Mouse (Mus musculus): ENCODE measurements around the gene Map3k5.
A peak's percentile ranks its signal among the peaks of the same experiment; 100 is the strongest.
"Not testable (repeated sequence)": the region's sequence is repeated elsewhere in the genome, so short reads cannot be mapped to it uniquely, and the experiment has no call there.

The Map3k5 gene

DNA sequence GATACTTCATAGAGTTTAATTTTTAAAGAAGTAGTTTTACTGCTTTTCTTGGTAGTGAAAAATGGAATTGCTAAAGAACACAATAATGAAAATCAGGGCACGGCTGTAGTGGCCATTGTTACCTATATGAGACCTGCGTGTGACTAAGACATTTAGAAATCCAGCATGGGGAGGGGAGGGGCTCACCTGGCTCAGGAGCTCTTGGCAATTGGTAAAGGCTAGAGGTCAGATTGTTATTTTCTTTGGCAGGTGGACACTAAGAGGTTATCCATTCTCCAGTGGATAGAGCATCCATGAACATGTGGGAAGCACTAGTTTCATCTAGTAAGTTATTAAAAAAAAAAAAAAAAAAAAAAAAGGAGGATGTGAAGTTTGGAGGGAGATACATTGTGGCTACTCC lies 10.0 kb upstream of the Map3k5 start:
- TF ChIP-seq CTCF (conservative IDR thresholded peaks at IDR 0.05; ENCODE audit: low read length) (no peak), NANOG (IDR thresholded peaks at IDR 0.05; ENCODE audit: borderline replicate concordance, low read length) (no peak), POU5F1 (IDR thresholded peaks at IDR 0.05; ENCODE audit: borderline replicate concordance, low read length) (no peak)
- H3K4me3 ChIP-seq (replicated peaks; ENCODE audit: low read length) = no peak overlapping the region
- no peaks in the 10 kb centered on the region for H3K9me3 ChIP-seq (ENCODE audit: low read length)

DNA sequence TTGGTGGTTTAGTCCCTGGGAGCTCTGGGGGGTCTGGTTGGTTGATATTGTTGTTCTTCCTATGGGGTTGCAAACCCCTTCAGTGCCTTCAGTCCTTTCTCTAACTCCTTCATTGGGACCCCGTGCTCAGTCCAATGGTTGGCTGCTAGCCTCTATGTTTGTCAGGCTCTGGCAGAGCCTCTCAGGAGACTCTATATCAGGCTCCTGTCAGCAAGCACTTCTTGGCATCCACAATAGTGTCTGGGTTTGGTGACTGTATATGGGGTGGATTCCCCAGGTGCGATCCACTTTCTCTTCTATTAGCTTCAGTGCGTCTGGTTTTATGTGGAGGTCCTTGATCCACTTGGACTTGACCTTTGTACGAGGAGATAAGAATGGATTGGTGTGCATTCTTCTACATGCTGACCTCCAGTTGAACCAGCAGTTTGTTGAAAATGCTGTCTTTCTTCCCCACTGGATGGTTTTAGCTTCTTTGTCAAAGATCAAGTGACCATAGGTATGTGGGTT lies 7.8 kb upstream of the Map3k5 start:
- H3K9me3 ChIP-seq (ENCODE audit: low read length); H3K36me3 ChIP-seq (ENCODE audit: insufficient read depth, low read length); H3K4me1 ChIP-seq (replicated peaks; ENCODE audit: low read depth, low read length); H3K4me3 ChIP-seq (replicated peaks; ENCODE audit: low read length): not testable (repeated sequence)
- peaks cover 12% of the 10 kb centered on the region for H3K27me3 ChIP-seq (ENCODE audit: insufficient read depth, low read length)

More for the DNA sequence above, 10.0 kb upstream of the Map3k5 start:
- Histone ChIP-seq H3K27me3 (ENCODE audit: insufficient read depth, low read length) (peaks cover 2% of the 10 kb centered on the region; the same call in 1 of the 2 replicates), H3K36me3 (ENCODE audit: insufficient read depth, low read length) (no peaks in the 10 kb centered on the region), H3K4me1 (replicated peaks; ENCODE audit: low read depth, low read length) (no peaks in the 10 kb centered on the region)

DNA sequence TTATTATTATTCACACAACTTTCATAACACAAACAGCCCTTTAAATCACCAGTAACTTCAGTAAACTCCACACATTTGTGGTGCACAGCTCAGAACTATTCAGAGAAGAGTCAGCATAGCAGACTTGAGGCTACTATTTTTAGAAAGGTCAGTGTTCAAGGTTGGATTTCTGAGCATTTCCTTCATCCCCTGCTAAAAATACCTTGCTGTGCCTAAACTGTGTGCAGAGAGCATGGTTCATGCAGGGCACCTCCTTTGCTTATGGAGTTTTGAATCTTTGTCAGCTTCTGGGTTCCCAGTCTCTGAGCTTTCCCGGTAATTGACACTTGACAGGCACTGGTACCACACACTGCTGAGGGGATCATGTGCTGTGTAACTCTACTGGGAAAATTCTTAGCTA lies 6.1 kb upstream of the Map3k5 start:
- TF ChIP-seq NANOG (IDR thresholded peaks at IDR 0.05; ENCODE audit: borderline replicate concordance, low read length) = no peak
- no peak for TF ChIP-seq CTCF (conservative IDR thresholded peaks at IDR 0.05; ENCODE audit: low read length)
- no peak for TF ChIP-seq POU5F1 (IDR thresholded peaks at IDR 0.05; ENCODE audit: borderline replicate concordance, low read length)
- H3K36me3 ChIP-seq (ENCODE audit: insufficient read depth, low read length) = no peaks in the 10 kb centered on the region
- H3K4me1 ChIP-seq (replicated peaks; ENCODE audit: low read depth, low read length) = no peaks in the 10 kb centered on the region
- peaks cover 26% of the 10 kb centered on the region for H3K27me3 ChIP-seq (ENCODE audit: insufficient read depth, low read length)
- H3K4me3 ChIP-seq (replicated peaks; ENCODE audit: low read length) = no peak overlapping the region
- no peaks in the 10 kb centered on the region for H3K9me3 ChIP-seq (ENCODE audit: low read length)

DNA sequence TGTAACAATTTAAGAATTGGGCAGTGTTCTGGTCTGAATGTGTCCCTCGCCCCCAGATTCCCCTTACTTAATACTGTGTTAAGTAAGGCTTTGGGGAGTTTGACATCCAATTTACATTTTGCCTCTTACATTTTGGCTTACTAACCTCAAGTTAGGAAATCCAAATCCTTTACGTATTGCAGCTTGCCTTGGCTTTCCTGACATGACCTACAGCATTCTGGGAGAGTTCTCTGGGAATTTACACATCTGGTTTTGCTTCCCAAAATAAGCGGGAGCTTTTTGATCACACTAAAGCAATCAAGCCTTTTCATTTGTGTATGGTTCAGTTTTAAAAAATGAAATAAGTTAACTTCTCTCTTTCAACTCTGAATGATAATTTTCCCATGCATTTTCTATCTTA lies 1.3 kb upstream of the Map3k5 start:
- 0 out of 2 replicates have a peak overlapping the region, but pooled peaks have one; percentile 84 for H3K4me3 ChIP-seq (replicated peaks; ENCODE audit: low read length)
- peaks cover 64% of the 10 kb centered on the region for H3K27me3 ChIP-seq (ENCODE audit: insufficient read depth, low read length)
- TF ChIP-seq NANOG (IDR thresholded peaks at IDR 0.05; ENCODE audit: borderline replicate concordance, low read length) (no peak), CTCF (conservative IDR thresholded peaks at IDR 0.05; ENCODE audit: low read length) (no peak), POU5F1 (IDR thresholded peaks at IDR 0.05; ENCODE audit: borderline replicate concordance, low read length) (no peak)
- H3K36me3 ChIP-seq (ENCODE audit: insufficient read depth, low read length) = no peaks in the 10 kb centered on the region
- H3K9me3 ChIP-seq (ENCODE audit: low read length) = no peaks in the 10 kb centered on the region
- peaks cover 6% of the 10 kb centered on the region for H3K4me1 ChIP-seq (replicated peaks; ENCODE audit: low read depth, low read length)

DNA sequence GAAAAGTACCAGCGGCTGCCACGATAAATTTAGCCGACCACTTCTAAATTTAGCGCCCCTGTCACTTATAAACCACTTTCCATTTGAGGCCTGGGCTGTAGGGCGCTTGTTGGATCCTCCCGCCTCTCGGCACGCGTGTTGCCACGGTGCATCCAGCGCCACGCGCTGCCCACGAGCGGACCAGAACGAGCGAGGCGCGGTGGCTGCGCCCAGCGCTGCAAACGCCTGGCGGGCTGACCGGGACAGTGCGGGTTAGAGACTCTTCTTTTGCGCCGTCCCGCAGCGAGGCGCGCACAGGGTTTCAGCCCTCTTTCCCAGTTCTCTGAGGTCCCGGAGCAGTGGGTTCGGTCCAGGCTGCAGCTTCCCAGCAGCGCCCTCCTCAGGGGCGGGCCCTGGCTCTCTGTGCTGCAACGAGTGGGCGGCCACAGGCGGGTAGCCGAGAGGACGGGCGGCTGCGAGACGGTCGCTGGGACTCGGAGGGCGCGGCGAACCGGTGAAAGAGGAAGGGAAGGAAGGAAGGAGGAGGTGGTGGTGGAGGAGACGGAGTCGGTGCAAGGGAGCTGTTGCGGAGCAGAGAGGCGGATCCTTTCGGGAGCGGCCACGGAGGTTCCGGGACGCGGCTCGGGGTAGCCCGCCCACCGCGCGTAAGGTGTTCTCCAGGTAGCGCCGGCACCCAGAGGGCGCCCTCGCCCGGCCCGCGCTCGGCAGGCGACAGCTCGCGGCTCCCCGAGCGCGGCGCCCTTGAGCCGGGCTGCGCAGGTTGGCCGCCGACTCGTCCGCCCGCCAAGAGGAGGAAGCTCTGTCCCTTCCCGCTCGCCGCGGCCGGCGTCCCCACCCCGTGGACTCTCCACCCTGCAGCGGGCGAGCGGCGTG lies 525 bp upstream of the Map3k5 start:
- Histone ChIP-seq H3K4me3 (replicated peaks; ENCODE audit: low read length) (peak overlapping the region; percentile 84), H3K27me3 (ENCODE audit: insufficient read depth, low read length) (peaks cover 70% of the 10 kb centered on the region), H3K9me3 (ENCODE audit: low read length) (no peaks in the 10 kb centered on the region), H3K36me3 (ENCODE audit: insufficient read depth, low read length) (no peaks in the 10 kb centered on the region), H3K4me1 (replicated peaks; ENCODE audit: low read depth, low read length) (peaks cover 6% of the 10 kb centered on the region)
- TF ChIP-seq NANOG (IDR thresholded peaks at IDR 0.05; ENCODE audit: borderline replicate concordance, low read length) (no peak), POU5F1 (IDR thresholded peaks at IDR 0.05; ENCODE audit: borderline replicate concordance, low read length) (no peak), CTCF (conservative IDR thresholded peaks at IDR 0.05; ENCODE audit: low read length) (no peak)

DNA sequence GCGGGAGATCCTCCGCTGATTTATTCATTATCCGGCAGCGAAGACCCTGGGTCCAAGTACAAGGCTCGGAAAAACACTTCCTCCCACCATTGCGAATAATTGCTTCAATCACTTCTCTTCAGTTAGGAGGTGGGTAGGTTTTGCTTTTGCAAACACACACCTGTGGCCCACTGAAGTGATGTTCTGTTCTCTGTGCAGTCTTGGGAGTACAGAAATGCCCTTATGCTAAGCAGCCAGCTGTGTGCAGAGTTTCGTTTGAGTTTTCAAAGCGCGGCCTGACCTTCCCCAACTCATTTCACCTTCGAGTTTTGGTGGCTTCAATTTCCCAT lies 987 bp downstream of the Map3k5 start:
- TF ChIP-seq CTCF (conservative IDR thresholded peaks at IDR 0.05; ENCODE audit: low read length) (no peak), POU5F1 (IDR thresholded peaks at IDR 0.05; ENCODE audit: borderline replicate concordance, low read length) (no peak), NANOG (IDR thresholded peaks at IDR 0.05; ENCODE audit: borderline replicate concordance, low read length) (no peak)
- peaks cover 6% of the 10 kb centered on the region for H3K4me1 ChIP-seq (replicated peaks; ENCODE audit: low read depth, low read length)
- peak overlapping the region; percentile 84 for H3K4me3 ChIP-seq (replicated peaks; ENCODE audit: low read length)
- no peaks in the 10 kb centered on the region for H3K9me3 ChIP-seq (ENCODE audit: low read length)
- no peaks in the 10 kb centered on the region for H3K36me3 ChIP-seq (ENCODE audit: insufficient read depth, low read length)
- peaks cover 77% of the 10 kb centered on the region for H3K27me3 ChIP-seq (ENCODE audit: insufficient read depth, low read length)

DNA sequence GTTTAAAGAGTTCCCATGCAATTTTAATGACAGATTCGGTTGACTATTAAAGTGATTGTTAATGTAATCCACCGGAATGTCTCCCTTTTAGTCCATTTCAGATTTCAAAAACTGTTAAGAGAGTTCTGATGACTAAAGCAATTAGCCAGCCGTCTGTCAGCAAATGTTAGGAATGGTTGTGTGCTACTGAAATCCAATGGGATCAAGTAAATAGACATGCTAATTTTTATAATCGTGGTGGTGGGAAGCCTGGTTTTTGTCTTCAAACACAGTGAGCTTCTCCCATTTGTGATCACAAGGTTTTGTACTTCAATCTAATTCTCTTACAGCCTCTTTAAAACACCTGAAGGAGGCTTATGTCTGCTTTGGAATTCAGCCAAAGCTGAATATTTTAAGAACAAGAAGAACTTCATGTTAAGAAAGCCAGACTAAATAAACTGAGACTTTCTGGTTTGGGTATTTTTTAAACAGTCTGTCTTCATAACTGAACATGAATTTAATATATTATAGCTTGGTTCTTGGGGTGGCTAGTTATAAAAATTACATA lies 1.6 kb downstream of the Map3k5 start:
- Histone ChIP-seq H3K4me3 (replicated peaks; ENCODE audit: low read length) (no peak overlapping the region), H3K4me1 (replicated peaks; ENCODE audit: low read depth, low read length) (peaks cover 6% of the 10 kb centered on the region), H3K27me3 (ENCODE audit: insufficient read depth, low read length) (peaks cover 71% of the 10 kb centered on the region), H3K36me3 (ENCODE audit: insufficient read depth, low read length) (no peaks in the 10 kb centered on the region), H3K9me3 (ENCODE audit: low read length) (no peaks in the 10 kb centered on the region)
- no peak for TF ChIP-seq POU5F1 (IDR thresholded peaks at IDR 0.05; ENCODE audit: borderline replicate concordance, low read length)
- TF ChIP-seq NANOG (IDR thresholded peaks at IDR 0.05; ENCODE audit: borderline replicate concordance, low read length) = no peak
- no peak for TF ChIP-seq CTCF (conservative IDR thresholded peaks at IDR 0.05; ENCODE audit: low read length)

DNA sequence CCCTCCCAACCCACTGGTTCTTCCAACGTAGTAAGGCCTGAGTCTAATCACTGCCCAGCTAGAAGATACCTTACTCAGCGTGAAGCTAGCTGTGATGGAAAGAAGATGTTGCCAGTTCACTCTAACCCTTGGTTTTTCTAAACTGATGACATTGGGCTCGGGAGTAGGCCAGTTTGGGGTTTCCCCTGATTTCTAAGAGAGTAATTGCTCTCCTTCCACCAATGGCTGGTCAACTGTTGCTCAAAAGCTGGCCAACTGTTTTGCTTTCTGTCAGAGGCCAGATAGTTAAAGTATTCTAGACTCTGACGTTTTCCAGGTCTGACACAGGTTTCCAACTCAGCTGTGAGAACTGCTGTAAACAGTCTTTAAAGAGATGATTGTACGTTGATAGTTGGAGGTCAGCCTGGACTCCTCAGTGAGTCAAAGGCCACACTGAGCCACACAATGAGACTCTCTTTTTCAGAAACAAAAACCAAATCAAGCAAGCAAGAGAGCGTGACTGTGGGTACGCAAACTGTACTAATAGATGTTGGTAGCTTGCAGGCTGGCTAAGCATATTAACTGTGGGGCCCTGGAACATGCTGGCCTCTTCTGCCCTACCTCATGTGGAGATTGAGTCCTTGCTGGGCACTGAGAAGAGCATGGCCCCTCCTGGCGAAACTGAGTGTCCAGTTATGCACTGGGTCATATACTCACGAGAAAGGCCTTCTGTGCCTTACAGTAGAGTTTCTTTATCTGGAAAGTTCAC lies 2.9 kb downstream of the Map3k5 start:
- no peak for TF ChIP-seq NANOG (IDR thresholded peaks at IDR 0.05; ENCODE audit: borderline replicate concordance, low read length)
- no peak for TF ChIP-seq CTCF (conservative IDR thresholded peaks at IDR 0.05; ENCODE audit: low read length)
- no peak for TF ChIP-seq POU5F1 (IDR thresholded peaks at IDR 0.05; ENCODE audit: borderline replicate concordance, low read length)
- Histone ChIP-seq H3K4me1 (replicated peaks; ENCODE audit: low read depth, low read length) (peaks cover 6% of the 10 kb centered on the region), H3K36me3 (ENCODE audit: insufficient read depth, low read length) (no peaks in the 10 kb centered on the region), H3K9me3 (ENCODE audit: low read length) (no peaks in the 10 kb centered on the region), H3K27me3 (ENCODE audit: insufficient read depth, low read length) (peaks cover 63% of the 10 kb centered on the region), H3K4me3 (replicated peaks; ENCODE audit: low read length) (no peak overlapping the region)
